Mouse (Mus musculus): ENCODE data around the gene Ccpg1os.

Gene Ccpg1os

GRCm38 (mm10) chr9:72991420-72991819, 6.2 kb upstream of the Ccpg1os start:
- in situ Hi-C loops (cut with MboI; ENCODE audit: low pct_unique_long_range_greater_than_20kb in 1 of 2, low sequenced_read_pairs in 2 of 2, unreplicated experiment in 1 of 2), result no loop called here

DNA sequence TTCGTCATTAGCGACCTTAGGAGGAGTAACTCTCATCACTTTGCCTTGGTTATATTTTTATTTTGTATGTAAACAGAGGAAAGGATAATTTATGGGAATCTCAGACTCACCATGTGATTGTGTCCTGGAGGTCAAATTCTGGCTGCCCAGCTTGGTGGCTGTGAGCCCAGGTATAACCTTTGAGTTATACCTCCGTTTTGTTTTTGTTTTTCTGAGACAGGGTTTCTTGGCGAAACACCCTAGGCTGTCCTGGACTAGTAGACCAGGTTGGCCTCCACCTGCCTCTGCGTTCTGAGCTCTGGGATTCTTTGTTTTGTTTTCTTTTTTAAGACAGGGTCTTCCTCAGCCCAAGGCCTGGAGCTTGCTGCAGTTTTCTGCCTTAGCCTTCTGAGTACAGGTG, 3.5 kb upstream of the Ccpg1os start:
- in situ Hi-C loops (cut with MboI; ENCODE audit: low pct_unique_long_range_greater_than_20kb in 1 of 2, low sequenced_read_pairs in 2 of 2, unreplicated experiment in 1 of 2), result no loop called here

- in situ Hi-C loops (cut with MboI; ENCODE audit: low pct_unique_long_range_greater_than_20kb in 1 of 2, low sequenced_read_pairs in 2 of 2, unreplicated experiment in 1 of 2), result no loop called here
These were observed 2.5 kb upstream of the Ccpg1os start for GRCm38 (mm10) chr9:72987703-72988102.

- in situ Hi-C loops (cut with MboI; ENCODE audit: low pct_unique_long_range_greater_than_20kb in 1 of 2, low sequenced_read_pairs in 2 of 2, unreplicated experiment in 1 of 2), result no loop called here
These were observed 2.1 kb downstream of the Ccpg1os start for GRCm38 (mm10) chr9:72983066-72983465.

DNA sequence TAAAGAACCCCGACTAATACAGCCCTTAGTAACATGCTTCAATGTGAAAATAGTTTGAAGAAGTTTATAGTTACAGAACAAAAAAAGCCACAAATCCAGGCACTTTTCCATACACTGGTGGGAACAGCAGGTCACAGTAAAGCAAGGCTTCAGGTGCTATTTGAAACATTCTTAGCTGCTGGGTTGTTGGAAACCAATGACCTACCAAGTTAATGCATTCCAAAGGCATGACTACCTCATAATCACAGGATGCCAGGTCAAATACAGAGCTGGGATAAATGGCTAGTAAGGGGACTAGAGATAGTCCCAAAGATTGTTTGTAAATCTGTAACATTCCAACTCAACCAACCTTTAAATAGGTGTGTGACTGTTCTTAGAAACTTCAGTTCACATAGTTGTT, 9.9 kb downstream of the Ccpg1os start:
- in situ Hi-C loops (cut with MboI; ENCODE audit: low pct_unique_long_range_greater_than_20kb in 1 of 2, low sequenced_read_pairs in 2 of 2, unreplicated experiment in 1 of 2), result no loop called here

DNA sequence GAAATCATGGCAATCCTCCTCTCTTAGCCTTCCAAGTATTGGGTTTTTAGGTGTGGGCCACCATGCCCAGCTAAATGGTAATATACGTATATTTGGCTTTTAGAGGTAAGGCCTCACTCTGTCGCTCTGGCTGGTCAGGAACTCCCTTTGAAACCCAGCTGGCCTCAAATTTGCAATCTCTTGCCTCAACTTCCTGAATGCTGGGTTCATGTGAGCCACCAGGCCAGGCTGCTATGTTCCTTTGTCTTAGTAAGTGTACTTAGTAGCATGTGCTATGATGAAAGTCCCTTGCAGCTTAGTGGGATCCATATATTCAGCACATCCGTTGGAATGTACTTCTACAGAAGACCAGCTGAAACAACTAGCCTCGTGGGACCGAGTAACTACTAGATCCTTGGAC, 10.4 kb downstream of the Ccpg1os start:
- in situ Hi-C loops (cut with MboI; ENCODE audit: low pct_unique_long_range_greater_than_20kb in 1 of 2, low sequenced_read_pairs in 2 of 2, unreplicated experiment in 1 of 2), result loop anchor here in 1 of 2 experiments (5.0 kb wide), 1 partner anchor 118 kb away; no protein-coding TSS in a partner anchor

DNA sequence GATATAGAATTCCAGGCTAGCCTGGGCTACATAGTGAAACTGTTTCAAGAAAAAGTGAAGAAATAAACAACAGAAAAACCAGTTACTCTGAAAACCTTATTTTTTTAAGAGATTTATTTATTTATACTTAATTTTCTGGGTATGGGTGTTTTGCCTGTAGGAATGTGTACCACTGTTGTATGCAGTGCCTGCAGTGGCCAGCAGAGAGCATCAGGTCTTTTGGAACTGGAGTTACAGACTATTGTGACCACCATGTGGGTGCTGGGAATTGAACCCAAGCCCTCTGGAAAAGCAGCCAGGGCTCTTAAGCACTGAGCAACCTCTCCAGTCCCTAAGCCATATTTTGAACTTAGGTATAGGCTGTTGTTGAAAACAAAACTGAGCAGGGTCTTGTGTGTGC, 12.2 kb downstream of the Ccpg1os start:
- in situ Hi-C loops (cut with MboI; ENCODE audit: low pct_unique_long_range_greater_than_20kb in 1 of 2, low sequenced_read_pairs in 2 of 2, unreplicated experiment in 1 of 2), result loop anchor here in 1 of 2 experiments (5.0 kb wide), 1 partner anchor 119 kb away; no protein-coding TSS in a partner anchor

DNA sequence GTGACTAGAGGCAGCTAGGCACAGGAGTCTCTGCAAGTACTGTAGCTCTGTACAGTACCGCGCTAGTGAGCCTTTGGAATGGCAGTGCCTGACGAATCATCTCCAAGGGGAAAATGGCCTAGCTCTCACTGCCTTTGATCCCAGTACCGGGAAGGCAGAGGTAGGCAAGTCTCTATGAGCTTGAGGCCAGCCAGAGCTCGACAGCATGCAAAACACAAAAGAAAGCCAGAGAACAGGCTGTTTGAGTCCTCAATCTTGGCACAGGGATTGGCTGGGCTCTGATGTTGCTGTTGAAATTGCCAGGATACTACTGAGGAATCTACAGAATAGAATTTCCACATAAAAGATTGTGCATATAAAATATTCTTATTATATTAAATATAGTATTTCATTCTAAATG, 12.7 kb downstream of the Ccpg1os start:
- in situ Hi-C loops (cut with MboI; ENCODE audit: low pct_unique_long_range_greater_than_20kb in 1 of 2, low sequenced_read_pairs in 2 of 2, unreplicated experiment in 1 of 2), result loop anchor here in 1 of 2 experiments (5.0 kb wide), 1 partner anchor 120 kb away; no protein-coding TSS in a partner anchor

GRCm38 (mm10) chr9:72969874-72970273, 15.3 kb downstream of the Ccpg1os start:
- in situ Hi-C loops (cut with MboI; ENCODE audit: low pct_unique_long_range_greater_than_20kb in 1 of 2, low sequenced_read_pairs in 2 of 2, unreplicated experiment in 1 of 2), result loop anchor here in 1 of 2 experiments (5.0 kb wide), 1 partner anchor 122 kb away; no protein-coding TSS in a partner anchor

DNA sequence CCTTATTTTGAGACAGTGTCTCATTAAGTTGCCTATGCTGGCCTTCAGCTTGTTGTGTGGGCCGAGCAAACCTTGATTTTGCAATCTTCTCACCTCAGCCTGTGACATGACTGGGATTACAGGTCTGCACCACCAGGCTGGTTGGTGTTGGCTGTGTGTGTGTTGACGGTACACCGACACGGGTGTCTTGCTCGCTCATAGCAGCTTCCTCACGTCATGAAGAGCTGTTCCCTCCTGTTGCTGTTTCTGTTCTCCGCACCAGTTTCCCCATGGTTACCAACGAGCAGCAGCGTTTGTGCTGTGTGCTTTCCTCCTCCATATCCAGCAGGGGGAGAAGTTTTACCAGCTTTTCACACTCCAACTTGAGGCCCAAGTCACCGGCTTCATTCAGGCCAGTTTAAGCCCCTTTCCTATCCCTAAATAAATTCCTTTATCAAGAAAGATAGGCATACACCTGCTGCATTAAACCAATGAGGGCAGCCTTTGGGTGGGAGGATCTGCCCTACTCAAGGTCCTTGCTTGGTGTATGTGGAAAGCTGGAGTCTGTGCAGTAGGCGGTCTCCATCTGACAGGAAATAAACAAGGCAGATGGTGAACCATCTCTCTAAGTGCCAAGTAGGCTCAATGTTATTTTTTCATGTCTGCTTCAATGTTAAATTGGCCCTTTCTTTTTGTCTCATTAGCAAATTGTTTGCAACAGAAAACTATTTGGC, 16.7 kb downstream of the Ccpg1os start:
- in situ Hi-C loops (cut with MboI; ENCODE audit: low pct_unique_long_range_greater_than_20kb in 1 of 2, low sequenced_read_pairs in 2 of 2, unreplicated experiment in 1 of 2), result no loop called here

DNA sequence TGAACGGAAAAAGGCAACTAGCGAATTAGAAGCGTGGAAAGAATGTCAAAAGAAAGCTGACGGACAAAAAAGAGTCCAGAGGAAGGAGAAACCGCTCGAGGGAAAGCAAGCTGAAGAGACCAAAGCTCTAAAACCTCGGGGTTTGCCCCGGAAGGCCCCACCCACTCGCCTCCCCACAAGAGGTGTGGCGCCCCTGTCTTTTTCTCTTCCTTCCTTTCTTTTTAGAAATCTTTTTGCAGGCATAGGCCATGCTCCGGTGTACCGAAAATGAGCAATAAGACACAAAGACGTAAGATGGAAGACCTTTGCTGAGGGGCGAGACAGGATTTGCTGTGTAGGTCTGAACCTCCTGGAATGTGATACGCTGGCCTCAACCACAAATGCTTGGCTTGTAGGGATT, 23.2 kb downstream of the Ccpg1os start:
- in situ Hi-C loops (cut with MboI; ENCODE audit: low pct_unique_long_range_greater_than_20kb in 1 of 2, low sequenced_read_pairs in 2 of 2, unreplicated experiment in 1 of 2), result no loop called here

- in situ Hi-C loops (cut with MboI; ENCODE audit: low pct_unique_long_range_greater_than_20kb in 1 of 2, low sequenced_read_pairs in 2 of 2, unreplicated experiment in 1 of 2), result no loop called here
These were observed 23.8 kb downstream of the Ccpg1os start for GRCm38 (mm10) chr9:72961346-72961745.

DNA sequence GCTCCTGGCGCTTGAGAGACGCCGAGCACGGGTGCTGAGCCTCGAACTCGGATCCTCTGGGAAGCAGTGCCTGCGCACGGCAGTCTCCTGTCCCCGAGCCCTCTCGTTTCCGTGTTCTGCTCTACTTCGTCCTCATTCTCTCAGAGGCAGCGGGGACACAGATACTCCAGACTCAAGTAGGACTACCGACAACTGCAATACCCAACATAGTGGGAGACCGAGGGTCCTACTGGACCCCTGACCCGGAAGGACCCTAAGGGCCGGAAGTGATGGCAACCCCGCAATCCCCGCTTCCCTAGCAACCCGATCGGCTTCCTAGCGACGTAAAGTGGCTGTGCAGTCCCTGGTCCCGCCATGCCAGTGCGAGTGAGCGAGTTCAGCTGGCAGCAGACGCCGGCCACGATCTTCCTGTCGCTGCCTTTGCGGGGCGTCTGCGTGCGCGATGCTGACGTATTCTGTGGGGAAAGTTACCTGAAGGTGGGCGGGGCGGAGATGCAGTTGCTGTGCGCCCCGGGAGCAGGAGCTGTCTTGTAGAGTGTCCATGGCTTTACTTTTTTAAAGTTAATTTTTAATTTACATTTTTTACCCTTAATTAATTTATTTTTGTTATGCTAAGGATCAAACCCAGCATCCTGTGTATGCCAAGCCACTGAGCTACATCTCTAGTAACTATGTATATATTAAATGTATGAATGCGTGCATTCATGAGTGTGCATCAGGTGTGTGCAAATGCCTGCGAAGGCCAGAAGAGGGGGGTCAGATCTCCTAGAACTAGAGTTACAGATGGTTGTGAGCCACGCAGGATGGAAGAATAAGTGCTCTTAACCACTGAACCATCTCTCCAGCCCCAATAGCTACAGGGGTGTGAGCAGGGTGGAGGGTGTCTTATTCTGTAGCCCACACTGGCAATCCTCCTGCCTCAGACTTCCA, 26.4 kb downstream of the Ccpg1os start, which contains the start of the genes Dyx1c1 and Gm44503:
TSS of gene Dyx1c1 (plus strand) at position 265 of the 930 bp plus-strand sequence.
TSS of gene Gm44503 (plus strand) at position 332 of the 930 bp plus-strand sequence.
- in situ Hi-C loops (cut with MboI; ENCODE audit: low pct_unique_long_range_greater_than_20kb in 1 of 2, low sequenced_read_pairs in 2 of 2, unreplicated experiment in 1 of 2), result no loop called here

DNA sequence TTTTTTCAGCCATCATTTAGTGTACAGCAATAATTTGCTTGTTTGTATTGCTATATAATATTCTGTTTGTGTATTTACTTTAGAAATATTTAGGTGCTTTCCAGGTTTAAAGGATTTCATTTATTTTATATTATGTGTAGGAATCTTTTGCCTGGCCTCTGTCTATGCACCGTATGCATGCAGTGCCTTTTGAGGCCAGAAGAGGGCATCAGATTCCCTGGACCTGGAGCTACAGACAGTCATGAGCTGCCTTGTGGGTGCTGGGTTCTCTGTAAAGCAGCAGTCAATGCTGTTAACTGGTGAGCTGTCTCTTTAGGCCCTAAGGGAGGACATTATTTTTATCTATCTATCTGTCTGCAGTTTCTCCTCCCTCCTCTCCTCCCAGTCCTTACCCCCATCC, 29.6 kb downstream of the Ccpg1os start:
- in situ Hi-C loops (cut with MboI; ENCODE audit: low pct_unique_long_range_greater_than_20kb in 1 of 2, low sequenced_read_pairs in 2 of 2, unreplicated experiment in 1 of 2), result no loop called here

- in situ Hi-C loops (cut with MboI; ENCODE audit: low pct_unique_long_range_greater_than_20kb in 1 of 2, low sequenced_read_pairs in 2 of 2, unreplicated experiment in 1 of 2), result no loop called here
These were observed 30.4 kb downstream of the Ccpg1os start for GRCm38 (mm10) chr9:72954746-72955145.

DNA sequence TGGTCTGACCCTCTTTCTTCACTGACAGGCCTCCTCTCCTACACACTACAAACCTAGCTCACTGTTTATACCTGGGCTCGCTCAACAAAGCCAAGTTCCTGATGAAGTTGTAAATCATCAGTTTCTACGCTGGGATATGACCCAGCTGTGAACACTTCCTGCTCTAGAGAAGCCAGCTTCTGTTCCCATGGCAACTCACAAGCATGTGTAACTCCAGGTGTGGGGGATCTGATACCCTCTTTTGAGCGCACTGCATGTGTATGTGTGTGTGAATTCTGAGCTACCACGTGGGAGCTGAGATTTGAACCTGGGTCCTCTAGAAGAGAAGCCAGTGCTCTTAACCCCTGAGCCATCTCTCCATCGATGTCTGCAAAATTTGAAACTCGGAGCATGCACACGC, 35.6 kb downstream of the Ccpg1os start:
- in situ Hi-C loops (cut with MboI; ENCODE audit: low pct_unique_long_range_greater_than_20kb in 1 of 2, low sequenced_read_pairs in 2 of 2, unreplicated experiment in 1 of 2), result loop anchor here in 1 of 2 experiments (10.0 kb wide), 1 partner anchor 185 kb away; no protein-coding TSS in a partner anchor

DNA sequence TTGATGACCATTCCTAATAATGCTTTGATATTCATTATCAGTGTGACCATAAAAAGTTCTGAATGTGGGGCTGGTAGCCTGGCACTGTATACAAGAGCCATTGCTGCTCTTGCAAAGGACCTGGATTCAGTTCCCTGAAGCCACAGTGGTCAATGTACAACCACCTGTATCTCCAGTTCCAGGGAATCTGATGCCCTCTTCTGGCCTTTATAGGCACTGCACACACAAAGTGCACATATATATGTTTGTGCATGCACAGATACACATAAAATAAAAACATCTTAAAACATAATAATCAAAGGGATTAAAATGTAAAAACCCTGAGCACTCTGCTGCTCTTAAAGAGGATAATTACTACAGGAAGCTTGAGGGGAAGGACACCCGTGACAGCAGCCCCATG, 38.2 kb downstream of the Ccpg1os start:
- in situ Hi-C loops (cut with MboI; ENCODE audit: low pct_unique_long_range_greater_than_20kb in 1 of 2, low sequenced_read_pairs in 2 of 2, unreplicated experiment in 1 of 2), result loop anchor here in 1 of 2 experiments (10.0 kb wide), 1 partner anchor 182 kb away; no protein-coding TSS in a partner anchor

DNA sequence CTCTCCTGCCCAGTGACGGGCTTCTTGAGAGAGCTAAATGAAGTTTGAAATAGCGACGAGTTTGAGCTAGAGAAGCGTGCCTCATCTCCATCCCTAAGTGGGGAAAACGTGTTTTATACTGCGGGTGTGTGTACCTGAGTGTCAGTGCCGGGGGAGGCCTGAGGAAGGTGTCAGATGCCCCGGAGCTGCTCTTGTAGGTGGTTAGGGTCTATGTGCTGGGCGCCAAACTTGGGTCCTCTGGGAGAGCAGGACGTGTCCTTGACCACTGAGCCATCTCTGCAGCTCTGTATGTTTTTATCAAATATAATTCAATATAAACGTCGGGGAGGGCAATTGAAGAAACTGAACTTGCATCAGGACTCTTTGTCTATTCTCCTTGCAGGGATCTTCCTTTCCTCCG, 40.9 kb downstream of the Ccpg1os start:
- in situ Hi-C loops (cut with MboI; ENCODE audit: low pct_unique_long_range_greater_than_20kb in 1 of 2, low sequenced_read_pairs in 2 of 2, unreplicated experiment in 1 of 2), result loop anchor here (5.0 to 10.0 kb wide), 2 partner anchors 52 to 179 kb away; no protein-coding TSS in a partner anchor

GRCm38 (mm10) chr9:72943424-72943823, 41.8 kb downstream of the Ccpg1os start:
- in situ Hi-C loops (cut with MboI; ENCODE audit: low pct_unique_long_range_greater_than_20kb in 1 of 2, low sequenced_read_pairs in 2 of 2, unreplicated experiment in 1 of 2), result loop anchor here (5.0 to 10.0 kb wide), 2 partner anchors 51 to 179 kb away; no protein-coding TSS in a partner anchor
